Mouse (Mus musculus): Measurements from ENCODE around the gene Mroh2a. TPM values are rescaled to one million over a fixed set of nuclear protein-coding genes. Genes with fewer than 3 reads are reported as not detected.

The Mroh2a gene
- total and polyA plus RNA-seq, 2 experiments, result 0.82 to 1.0 TPM

- no peak overlapping the region for H3K4me3 ChIP-seq (ENCODE audit: insufficient read depth, low read depth, low read length)
- DNase-seq (ENCODE audit: extremely low read depth, low read depth, low spot score), result no peak
- 64% methylated on average over 4 of the region's 4 CpGs for WGBS
- peak overlapping the region; percentile 18 for H3K27ac ChIP-seq (replicated peaks; ENCODE audit: insufficient read depth, low read depth, low read length)
- peaks cover 19% of the 10 kb centered on the region for H3K4me1 ChIP-seq (ENCODE audit: control insufficient read depth, insufficient read depth, low read length)
- TF ChIP-seq CTCF (IDR thresholded peaks at IDR 0.05; ENCODE audit: low read depth, low read length) (no peak), POLR2A (IDR thresholded peaks at IDR 0.05; ENCODE audit: extremely low read depth, insufficient read depth, low read length) (no peak)
- no peaks in the 10 kb centered on the region for H3K79me2 ChIP-seq (ENCODE audit: control insufficient read depth, insufficient read depth, low read length)
- no peaks in the 10 kb centered on the region for H3K27me3 ChIP-seq (ENCODE audit: control insufficient read depth, insufficient read depth, low read length)
- H3K9ac ChIP-seq (ENCODE audit: low read depth, low read length), result no peak overlapping the region
- peaks cover 15% of the 10 kb centered on the region for H3K36me3 ChIP-seq (ENCODE audit: control insufficient read depth, insufficient read depth, low read length)
These were observed 32.8 kb downstream of the Mroh2a start for GRCm38 (mm10) chr1:88259643-88260024.

- Histone ChIP-seq H3K79me2 (ENCODE audit: control insufficient read depth, insufficient read depth, low read length) (no peaks in the 10 kb centered on the region), H3K4me3 (ENCODE audit: insufficient read depth, low read depth, low read length) (no peak overlapping the region), H3K36me3 (ENCODE audit: control insufficient read depth, insufficient read depth, low read length) (peaks cover 20% of the 10 kb centered on the region), H3K27me3 (ENCODE audit: control insufficient read depth, insufficient read depth, low read length) (no peaks in the 10 kb centered on the region), H3K4me1 (ENCODE audit: control insufficient read depth, insufficient read depth, low read length) (peaks cover 19% of the 10 kb centered on the region), H3K27ac (replicated peaks; ENCODE audit: insufficient read depth, low read depth, low read length) (peak overlapping the region; percentile 18), H3K9ac (ENCODE audit: low read depth, low read length) (no peak overlapping the region)
- DNase-seq (ENCODE audit: extremely low read depth, low read depth, low spot score), result peak; percentile 96
- 34% methylated on average over 6 of the region's 6 CpGs for WGBS
- TF ChIP-seq CTCF (IDR thresholded peaks at IDR 0.05; ENCODE audit: low read depth, low read length) (no peak), POLR2A (IDR thresholded peaks at IDR 0.05; ENCODE audit: extremely low read depth, insufficient read depth, low read length) (no peak)
These were observed 33.3 kb downstream of the Mroh2a start for GRCm38 (mm10) chr1:88260114-88260513.

- peak overlapping the region; percentile 14 for H3K27ac ChIP-seq (replicated peaks; ENCODE audit: insufficient read depth, low read depth, low read length)
- H3K4me1 ChIP-seq (ENCODE audit: control insufficient read depth, insufficient read depth, low read length), result peaks cover 19% of the 10 kb centered on the region
- H3K36me3 ChIP-seq (ENCODE audit: control insufficient read depth, insufficient read depth, low read length), result peaks cover 26% of the 10 kb centered on the region
These were observed 34.0 kb downstream of the Mroh2a start for GRCm38 (mm10) chr1:88260604-88261377.

GRCm38 (mm10) chr1:88261706-88262105 lies 34.9 kb downstream of the Mroh2a start:
- no peak for TF ChIP-seq CTCF (IDR thresholded peaks at IDR 0.05; ENCODE audit: low read depth, low read length)
- Histone ChIP-seq H3K79me2 (ENCODE audit: control insufficient read depth, insufficient read depth, low read length) (peaks cover 4% of the 10 kb centered on the region; the same call in 1 of the 2 replicates), H3K27me3 (ENCODE audit: control insufficient read depth, insufficient read depth, low read length) (no peaks in the 10 kb centered on the region), H3K4me3 (ENCODE audit: insufficient read depth, low read depth, low read length) (no peak overlapping the region), H3K4me1 (ENCODE audit: control insufficient read depth, insufficient read depth, low read length) (peaks cover 19% of the 10 kb centered on the region), H3K27ac (replicated peaks; ENCODE audit: insufficient read depth, low read depth, low read length) (no peak overlapping the region), H3K9ac (ENCODE audit: low read depth, low read length) (no peak overlapping the region), H3K36me3 (ENCODE audit: control insufficient read depth, insufficient read depth, low read length) (peaks cover 36% of the 10 kb centered on the region)
- no peak for DNase-seq (ENCODE audit: extremely low read depth, low read depth, low spot score)
- WGBS, result 86% methylated on average over 7 of the region's 7 CpGs

More at GRCm38 (mm10) chr1:88260604-88261377, 34.0 kb downstream of the Mroh2a start:
- Histone ChIP-seq H3K9ac (ENCODE audit: low read depth, low read length) (no peak overlapping the region), H3K79me2 (ENCODE audit: control insufficient read depth, insufficient read depth, low read length) (no peaks in the 10 kb centered on the region), H3K27me3 (ENCODE audit: control insufficient read depth, insufficient read depth, low read length) (no peaks in the 10 kb centered on the region), H3K4me3 (ENCODE audit: insufficient read depth, low read depth, low read length) (no peak overlapping the region)
- DNase-seq (ENCODE audit: extremely low read depth, low read depth, low spot score), result peak; percentile 60
- TF ChIP-seq CTCF (IDR thresholded peaks at IDR 0.05; ENCODE audit: low read depth, low read length) (no peak), POLR2A (IDR thresholded peaks at IDR 0.05; ENCODE audit: extremely low read depth, insufficient read depth, low read length) (no peak)
- 53% methylated on average over 10 of the region's 10 CpGs for WGBS

- TF ChIP-seq CTCF (IDR thresholded peaks at IDR 0.05; ENCODE audit: low read depth, low read length), result no peak
- TF ChIP-seq POLR2A (IDR thresholded peaks at IDR 0.05; ENCODE audit: extremely low read depth, insufficient read depth, low read length), result no peak
- WGBS, result 72% methylated on average over 4 of the region's 4 CpGs
These were observed 35.5 kb downstream of the Mroh2a start for GRCm38 (mm10) chr1:88262255-88262654.

GRCm38 (mm10) chr1:88262961-88263360 lies 36.2 kb downstream of the Mroh2a start:
- Histone ChIP-seq H3K27ac (replicated peaks; ENCODE audit: insufficient read depth, low read depth, low read length) (no peak overlapping the region), H3K36me3 (ENCODE audit: control insufficient read depth, insufficient read depth, low read length) (peaks cover 48% of the 10 kb centered on the region), H3K4me3 (ENCODE audit: insufficient read depth, low read depth, low read length) (no peak overlapping the region), H3K4me1 (ENCODE audit: control insufficient read depth, insufficient read depth, low read length) (peaks cover 25% of the 10 kb centered on the region), H3K9ac (ENCODE audit: low read depth, low read length) (no peak overlapping the region), H3K27me3 (ENCODE audit: control insufficient read depth, insufficient read depth, low read length) (no peaks in the 10 kb centered on the region), H3K79me2 (ENCODE audit: control insufficient read depth, insufficient read depth, low read length) (peaks cover 12% of the 10 kb centered on the region; the same call in 1 of the 2 replicates)
- TF ChIP-seq POLR2A (IDR thresholded peaks at IDR 0.05; ENCODE audit: extremely low read depth, insufficient read depth, low read length) (no peak), CTCF (IDR thresholded peaks at IDR 0.05; ENCODE audit: low read depth, low read length) (no peak)
- 66% methylated on average over 6 of the region's 6 CpGs for WGBS
- no peak for DNase-seq (ENCODE audit: extremely low read depth, low read depth, low spot score)

More at GRCm38 (mm10) chr1:88262255-88262654, 35.5 kb downstream of the Mroh2a start:
- Histone ChIP-seq H3K9ac (ENCODE audit: low read depth, low read length) (no peak overlapping the region), H3K27ac (replicated peaks; ENCODE audit: insufficient read depth, low read depth, low read length) (no peak overlapping the region), H3K79me2 (ENCODE audit: control insufficient read depth, insufficient read depth, low read length) (peaks cover 8% of the 10 kb centered on the region; the same call in 1 of the 2 replicates), H3K4me3 (ENCODE audit: insufficient read depth, low read depth, low read length) (no peak overlapping the region), H3K4me1 (ENCODE audit: control insufficient read depth, insufficient read depth, low read length) (peaks cover 19% of the 10 kb centered on the region), H3K27me3 (ENCODE audit: control insufficient read depth, insufficient read depth, low read length) (no peaks in the 10 kb centered on the region), H3K36me3 (ENCODE audit: control insufficient read depth, insufficient read depth, low read length) (peaks cover 41% of the 10 kb centered on the region)
- no peak for DNase-seq (ENCODE audit: extremely low read depth, low read depth, low spot score)

All from liver, adult 2 months (tissue).